Mouse (Mus musculus) liver, adult 2 months (tissue): ENCODE measurements at regions not wholly inside any gene's neighbourhood (a gene's known extent, or its start where the extent isn't known, plus 50 kb on each side); places are given as distances from the start of the nearest gene placed in this dataset.

Experiments used
- CTCF ChIP-seq: fragments of 200-500 bp; IDR thresholded peaks from 2 replicates; pipeline ENCODE4 v1.5.1; 2011; ENCODE audit warnings: low read depth, low read length, control low read depth
- POLR2A ChIP-seq: fragments of 200-500 bp; IDR thresholded peaks from 2 replicates; pipeline ENCODE4 v1.6.1; 2011; ENCODE audit warnings: low read length, control low read depth; ENCODE audit not compliant: insufficient read depth; ENCODE audit errors: extremely low read depth

GRCm38 (mm10) chr1:81552731-81553130, 476.0 kb downstream of the Nyap2 start:
- no peak for TF ChIP-seq POLR2A
- no peak for TF ChIP-seq CTCF
